Mouse (Mus musculus): ENCODE measurements around the gene Cacna1c. TPM values are rescaled to one million over a fixed set of nuclear protein-coding genes. Genes with fewer than 3 reads are reported as not detected.

Cacna1c gene
- polyA plus RNA-seq, 1 experiment = not detected

DNA sequence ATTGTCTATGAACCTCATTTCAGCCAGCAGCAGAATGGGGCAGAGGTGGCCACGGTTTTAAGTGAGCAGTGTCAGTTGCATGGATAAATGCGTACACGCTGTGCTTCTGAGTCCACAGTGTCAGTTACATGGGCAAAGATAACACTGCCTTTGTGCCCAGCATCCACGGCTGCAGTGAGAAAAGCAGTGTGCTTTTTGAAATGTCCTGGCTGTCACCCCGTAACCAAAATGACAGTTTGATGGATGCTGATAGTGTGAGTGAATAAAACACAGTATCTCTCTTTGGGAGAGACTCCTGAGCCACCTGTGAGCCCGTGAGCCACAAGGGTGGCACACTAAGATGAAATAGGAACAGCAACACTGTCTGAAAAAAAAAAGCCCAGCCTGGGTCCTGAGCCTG, 351.0 kb downstream of the Cacna1c start:
- no peak for TF ChIP-seq GATA1 (IDR thresholded peaks at IDR 0.05; ENCODE audit: low read length)

DNA sequence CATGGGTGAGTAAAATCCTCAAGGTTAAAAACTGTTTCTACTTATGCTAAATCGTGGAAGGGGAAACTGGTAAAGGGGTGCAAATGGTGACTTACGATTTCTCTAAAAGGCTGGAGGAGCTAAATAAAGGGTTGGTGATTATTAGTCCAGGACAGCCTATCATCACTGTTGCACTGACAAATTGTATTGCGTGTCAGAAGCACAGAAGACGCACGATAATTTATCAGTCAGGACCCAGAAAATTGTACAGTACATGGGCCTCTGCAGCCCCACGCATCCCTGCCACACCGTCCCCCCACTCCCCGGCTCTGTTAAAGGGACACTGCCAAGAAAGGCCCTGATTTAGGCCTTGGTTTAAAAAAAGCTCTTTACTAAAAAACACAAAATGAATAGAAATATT, 352.7 kb downstream of the Cacna1c start:
- TF ChIP-seq GATA1 (IDR thresholded peaks at IDR 0.05; ENCODE audit: low read length) = no peak

DNA sequence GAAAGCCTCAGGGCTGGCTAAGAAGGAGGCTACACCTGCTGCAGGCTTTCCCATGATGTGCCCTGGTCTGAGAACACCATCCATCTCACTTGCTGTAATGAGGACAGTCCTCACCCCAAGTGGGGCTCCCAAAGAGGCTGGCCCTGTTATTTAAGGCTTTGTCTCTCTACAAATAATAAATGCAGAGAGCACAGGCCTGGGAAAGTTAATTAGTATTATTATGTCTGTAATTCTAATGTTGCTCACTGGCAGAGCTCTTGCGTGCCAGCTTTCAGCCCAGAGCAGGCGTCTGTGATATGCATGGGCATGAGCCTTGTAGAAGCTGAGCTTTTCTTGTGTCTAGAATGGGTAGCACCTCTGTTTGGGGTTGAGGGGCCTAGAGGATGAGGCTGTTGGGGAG, 354.3 kb downstream of the Cacna1c start:
- TF ChIP-seq GATA1 (IDR thresholded peaks at IDR 0.05; ENCODE audit: low read length) = no peak

DNA sequence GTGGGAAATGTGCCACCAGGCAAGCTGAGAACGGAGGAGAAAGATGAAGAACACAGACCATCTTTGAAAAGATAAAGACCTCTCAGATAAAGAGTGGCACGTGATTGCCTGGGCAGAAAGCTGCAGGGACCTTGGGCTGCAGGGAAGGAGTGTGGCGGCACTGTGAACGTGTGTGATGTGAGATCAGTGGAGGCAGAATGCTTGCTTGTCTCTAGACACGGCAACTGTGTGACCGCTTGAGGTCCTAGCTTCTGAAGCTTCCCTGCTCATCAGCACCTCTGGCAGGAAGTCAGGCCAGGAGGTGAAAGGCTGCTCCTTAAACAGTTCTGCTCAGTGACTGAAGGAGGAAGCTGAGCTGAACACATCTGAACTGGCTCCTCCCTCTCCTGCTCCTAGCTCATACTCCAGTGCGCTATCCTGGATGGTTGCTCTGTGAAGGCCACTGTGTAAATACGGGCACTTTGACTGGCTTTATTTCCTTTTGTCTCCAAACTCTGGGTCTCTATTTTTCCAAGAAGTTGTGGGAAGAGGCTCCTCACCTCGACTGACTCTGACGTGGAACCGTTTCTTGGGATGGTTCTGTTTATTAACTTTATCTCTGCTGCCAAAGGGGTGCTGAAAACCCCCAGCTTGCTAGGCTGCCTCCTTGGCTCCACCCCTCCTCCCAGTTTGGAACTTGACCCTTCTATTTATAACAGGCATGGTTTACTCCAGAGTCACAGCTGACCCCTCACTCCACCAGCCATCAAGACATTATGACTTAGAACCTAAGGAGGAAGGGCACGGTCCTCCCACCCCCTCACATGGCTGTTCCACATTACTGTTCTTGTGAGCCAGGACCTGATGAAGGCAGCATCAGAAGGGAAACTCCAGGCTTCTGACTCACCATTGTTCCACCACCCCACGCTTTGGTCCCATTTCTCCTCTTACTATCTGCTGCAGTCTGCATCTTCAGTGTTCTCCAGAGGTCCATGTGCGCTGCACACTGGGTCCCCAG, 357.0 kb downstream of the Cacna1c start:
- TF ChIP-seq GATA1 (IDR thresholded peaks at IDR 0.05; ENCODE audit: low read length) = no peak

DNA sequence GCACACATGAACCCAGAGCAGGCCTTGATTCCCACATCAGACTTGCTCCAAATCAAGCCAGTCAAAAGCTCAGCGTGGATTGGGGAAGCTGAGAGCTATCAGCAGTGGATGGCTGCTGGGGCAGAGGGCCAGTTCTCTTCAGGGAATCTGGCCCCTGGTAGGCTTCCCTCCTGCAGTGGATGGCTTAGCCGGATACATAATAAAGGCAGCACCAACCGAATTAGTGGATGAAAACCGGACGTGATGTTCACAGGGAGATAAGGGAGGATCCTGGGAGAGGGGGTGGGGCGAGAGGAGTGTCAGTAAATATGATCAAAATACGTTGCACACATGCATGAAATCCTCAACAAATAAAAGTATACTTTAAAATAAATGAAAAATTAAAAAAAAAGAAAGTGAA, 359.5 kb downstream of the Cacna1c start:
- no peak for TF ChIP-seq GATA1 (IDR thresholded peaks at IDR 0.05; ENCODE audit: low read length)

DNA sequence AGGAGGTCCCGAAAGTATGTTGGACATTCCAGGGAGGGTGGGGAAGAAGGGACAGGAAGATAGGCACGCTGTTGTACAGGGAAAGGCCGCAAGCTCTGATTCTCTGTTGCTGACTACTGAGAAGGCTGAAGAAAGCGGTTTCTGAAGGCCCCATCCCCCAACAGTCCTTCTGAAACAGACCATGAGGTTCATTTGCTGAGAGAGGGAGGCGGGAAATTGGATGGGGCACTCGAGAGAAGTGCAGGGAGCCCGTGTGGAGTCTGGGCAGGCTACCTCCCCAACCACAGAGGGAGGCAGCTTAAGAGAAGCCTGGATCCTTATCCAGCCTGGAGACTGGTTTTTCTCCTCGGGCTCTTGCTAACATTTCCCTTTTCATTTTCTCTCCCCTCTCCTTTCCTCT, 362.2 kb downstream of the Cacna1c start:
- TF ChIP-seq GATA1 (IDR thresholded peaks at IDR 0.05; ENCODE audit: low read length) = no peak

DNA sequence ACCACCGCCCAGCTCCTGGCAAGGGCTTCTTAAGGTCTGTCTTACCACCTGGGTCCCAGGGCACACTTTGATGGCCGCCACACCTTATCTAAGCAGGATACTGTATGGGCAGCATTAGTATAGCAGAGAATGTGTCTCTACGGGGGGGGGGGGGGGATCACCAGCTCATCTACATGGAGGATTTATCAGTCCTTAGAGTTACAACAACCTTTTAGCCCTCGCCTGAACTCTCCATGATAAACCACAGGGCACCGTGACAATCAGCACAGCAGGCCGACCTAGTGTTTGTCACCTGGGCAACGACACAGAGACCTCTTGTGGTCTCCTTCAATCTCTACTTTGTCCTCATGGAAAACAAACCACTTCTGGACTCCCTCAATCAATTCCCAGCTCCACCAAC, 363.2 kb downstream of the Cacna1c start:
- no peak for TF ChIP-seq GATA1 (IDR thresholded peaks at IDR 0.05; ENCODE audit: low read length)

DNA sequence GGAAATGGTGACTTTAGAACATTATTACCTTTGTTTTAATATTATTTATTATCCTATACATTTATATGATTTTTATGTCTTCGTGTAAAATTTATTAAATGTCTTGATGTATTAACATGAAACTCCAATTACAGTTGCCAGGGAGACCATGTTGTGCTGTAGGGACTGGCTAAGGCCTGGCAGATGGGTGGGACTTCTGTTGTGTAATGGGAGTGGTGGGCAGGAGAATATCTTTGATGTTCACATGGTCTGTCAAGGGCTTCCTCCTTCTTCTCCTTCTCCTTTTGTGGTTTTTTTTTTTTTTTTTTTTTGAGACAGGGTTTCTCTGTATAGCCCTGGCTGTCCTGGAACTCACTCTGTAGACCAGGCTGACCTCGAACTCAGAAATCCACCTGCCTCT, 363.6 kb downstream of the Cacna1c start:
- no peak for TF ChIP-seq GATA1 (IDR thresholded peaks at IDR 0.05; ENCODE audit: low read length)

DNA sequence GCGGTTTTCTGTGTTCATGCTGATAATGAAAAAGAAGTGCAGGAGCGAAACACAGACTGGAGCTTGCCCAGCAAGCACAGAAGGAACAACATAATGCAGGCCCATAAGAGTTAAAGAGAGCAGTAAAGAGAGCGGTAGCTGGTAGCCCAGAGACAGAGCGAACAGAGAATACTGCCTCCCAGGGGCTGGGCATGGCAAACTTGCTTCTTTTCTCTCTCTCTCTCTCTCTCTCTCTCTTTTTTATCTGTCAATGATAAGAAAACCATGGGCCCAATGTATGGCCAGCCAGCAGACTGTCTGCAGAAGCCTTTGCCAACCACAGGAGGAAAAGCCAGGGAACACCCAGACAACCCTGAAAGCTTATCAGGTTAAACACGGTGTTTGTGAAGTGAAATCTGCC, 365.4 kb downstream of the Cacna1c start:
- TF ChIP-seq GATA1 (IDR thresholded peaks at IDR 0.05; ENCODE audit: low read length) = no peak

DNA sequence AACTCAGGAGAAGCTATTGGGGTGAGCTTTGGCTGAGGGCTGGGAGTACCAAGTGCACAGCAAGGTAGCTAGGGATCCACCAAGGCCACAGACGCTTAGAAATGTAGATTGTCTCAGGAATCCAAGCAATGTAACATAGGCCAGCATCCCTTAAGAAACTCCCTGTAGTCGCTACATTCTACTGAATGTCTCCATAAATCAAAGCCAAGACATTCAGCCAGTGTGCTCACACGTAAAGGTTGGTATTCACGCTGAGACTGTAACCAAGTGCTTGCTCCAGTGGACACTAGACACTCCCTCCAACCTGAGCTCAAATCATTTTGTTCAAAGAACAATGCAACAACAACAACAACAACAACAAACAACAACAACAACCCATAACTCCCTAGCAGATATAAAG, 368.0 kb downstream of the Cacna1c start:
- no peak for TF ChIP-seq GATA1 (IDR thresholded peaks at IDR 0.05; ENCODE audit: low read length)

DNA sequence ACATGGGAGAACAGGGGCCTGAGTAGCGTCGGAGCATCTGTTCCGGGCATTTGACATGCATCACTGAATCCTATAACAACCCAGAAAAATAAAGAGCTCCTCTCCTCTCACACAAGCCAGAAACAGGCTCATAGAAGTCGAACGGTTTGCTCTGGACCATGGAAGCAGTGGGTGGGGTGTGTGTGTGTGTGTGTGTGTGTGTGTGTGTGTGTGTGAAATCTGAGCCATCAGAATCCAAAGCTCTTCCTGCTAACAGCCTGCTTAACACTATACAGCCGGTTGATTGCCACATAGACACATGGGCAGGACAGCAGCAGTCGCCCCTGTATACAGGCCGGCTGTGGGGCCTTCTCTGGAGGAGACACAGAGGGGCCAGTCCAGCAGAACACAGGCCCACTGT, 368.7 kb downstream of the Cacna1c start:
- TF ChIP-seq GATA1 (IDR thresholded peaks at IDR 0.05; ENCODE audit: low read length) = no peak

DNA sequence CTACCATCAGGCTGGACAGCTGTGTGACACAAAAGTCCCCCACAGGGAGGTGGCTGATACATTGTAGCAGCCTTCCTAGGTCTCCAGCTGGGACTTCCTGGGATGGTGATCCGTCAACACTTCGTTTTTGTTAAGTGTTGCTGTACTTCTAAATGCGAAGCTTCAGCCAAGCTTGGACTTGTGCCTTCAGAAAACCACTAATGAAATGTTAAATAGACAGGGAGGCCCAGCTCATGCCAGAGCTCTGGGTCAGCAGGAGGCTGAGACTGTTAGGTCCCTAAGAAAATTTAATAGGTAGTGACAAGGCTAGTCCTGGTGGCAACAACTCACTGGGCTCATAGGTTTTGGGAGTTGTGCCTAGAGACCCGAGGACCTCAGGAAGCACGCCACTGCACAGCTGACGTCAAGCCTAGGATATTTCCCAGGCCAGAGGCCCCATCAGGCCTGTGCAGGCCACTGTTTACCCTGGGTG, 370.8 kb downstream of the Cacna1c start:
- TF ChIP-seq GATA1 (IDR thresholded peaks at IDR 0.05; ENCODE audit: low read length) = no peak

DNA sequence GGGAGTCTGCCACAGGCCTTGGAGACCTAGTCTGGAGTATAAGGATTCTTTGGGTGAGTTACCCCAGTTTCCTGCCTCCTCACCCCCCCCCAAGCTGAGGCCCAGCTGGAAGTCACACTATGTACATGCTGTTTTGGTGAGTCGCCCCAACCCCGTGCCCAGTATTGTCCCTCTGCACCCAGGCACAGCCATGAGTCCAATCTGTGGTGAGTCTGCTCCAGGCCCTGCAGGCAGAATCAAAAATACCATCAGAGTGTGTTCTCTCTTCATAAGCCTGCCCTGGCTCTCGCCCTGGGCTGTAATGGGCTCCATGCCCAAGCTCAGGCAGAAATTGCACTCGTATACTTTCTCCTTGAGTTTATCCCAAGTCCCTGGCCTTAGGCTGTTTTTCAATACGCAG, 374.7 kb downstream of the Cacna1c start:
- TF ChIP-seq GATA1 (IDR thresholded peaks at IDR 0.05; ENCODE audit: low read length) = no peak

DNA sequence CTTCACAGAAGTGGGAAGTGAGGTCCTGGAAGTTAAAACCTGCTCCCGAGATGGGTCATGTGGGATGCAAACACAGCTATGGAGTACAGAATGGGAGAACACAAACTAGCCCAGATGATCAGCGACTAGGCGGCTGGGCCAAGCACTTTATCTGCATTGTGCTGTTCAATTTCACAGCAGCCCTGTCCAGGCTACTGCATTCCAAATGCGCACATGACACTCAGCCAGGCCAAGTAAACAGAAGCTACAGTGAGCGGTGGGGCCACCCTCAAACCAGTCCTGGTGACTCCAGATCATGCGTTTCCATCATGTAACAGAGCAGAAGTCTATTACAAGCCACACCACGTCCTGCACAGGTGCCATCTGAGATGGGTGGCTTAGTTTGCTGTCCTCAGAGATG, 376.6 kb downstream of the Cacna1c start:
- TF ChIP-seq GATA1 (IDR thresholded peaks at IDR 0.05; ENCODE audit: low read length) = no peak

DNA sequence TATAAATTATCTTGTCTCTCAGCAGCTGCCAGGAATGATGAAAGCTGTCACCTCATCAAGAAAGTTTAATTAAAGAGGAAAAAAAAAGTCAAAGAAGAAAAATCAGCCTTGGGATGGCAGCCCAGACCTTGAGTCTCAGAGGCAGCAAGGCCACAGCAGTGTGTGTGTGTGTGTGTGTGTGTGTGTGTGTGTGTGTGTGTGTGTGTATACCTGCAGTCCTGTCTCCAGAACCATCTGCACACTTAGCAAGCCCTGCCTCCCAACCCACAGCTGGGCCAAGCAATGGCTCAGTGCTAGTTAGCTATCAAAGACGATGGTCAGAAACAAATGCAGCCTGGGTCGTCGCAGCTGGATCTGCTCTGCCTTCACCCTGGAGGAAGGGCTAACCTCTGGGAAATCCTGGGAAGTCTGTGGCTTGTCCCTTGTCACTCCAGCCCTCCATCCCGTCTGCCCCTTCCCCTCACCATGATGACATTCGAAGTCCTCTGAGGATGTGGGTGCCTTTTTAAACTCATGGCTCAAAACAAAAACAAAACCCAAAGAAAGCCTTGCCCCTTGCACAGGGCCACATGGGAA, 378.2 kb downstream of the Cacna1c start:
- TF ChIP-seq GATA1 (IDR thresholded peaks at IDR 0.05; ENCODE audit: low read length) = no peak

DNA sequence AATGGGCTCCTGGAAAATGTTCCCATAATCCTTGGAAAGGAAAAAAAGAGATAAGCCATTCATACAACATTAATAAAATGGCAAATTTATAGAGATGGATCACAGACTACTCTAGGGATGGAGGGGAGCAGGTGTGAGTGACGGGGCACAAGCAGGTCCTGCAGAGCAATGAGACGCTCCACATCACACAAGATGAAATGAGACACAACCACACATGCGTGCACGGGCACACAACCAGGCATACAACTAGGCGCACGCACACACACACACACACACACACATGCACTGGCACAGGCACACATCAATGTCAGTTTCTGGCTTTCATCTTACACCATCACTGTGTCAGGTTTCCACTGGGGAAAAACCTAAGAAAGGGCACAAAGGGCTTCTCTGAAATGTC, 380.0 kb downstream of the Cacna1c start:
- TF ChIP-seq GATA1 (IDR thresholded peaks at IDR 0.05; ENCODE audit: low read length) = no peak

DNA sequence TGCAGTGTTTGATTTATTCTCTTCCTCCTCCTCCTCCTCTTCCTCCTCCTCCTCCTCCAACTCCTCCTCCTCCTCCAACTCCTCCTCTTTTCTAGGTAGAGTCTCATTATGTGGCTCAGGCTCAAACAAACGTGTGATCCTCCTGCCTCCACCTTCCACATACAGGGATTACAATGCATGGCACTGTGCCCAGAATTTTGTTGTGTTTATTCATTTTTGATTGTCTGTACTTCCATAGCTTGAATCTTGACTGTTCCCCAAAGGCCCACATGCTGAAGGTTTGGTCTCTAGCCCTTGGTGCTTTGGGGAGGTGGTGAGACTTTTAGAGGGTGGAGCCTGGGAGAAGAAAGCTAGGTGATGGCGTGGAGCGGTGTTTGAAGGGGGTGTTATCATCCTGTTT, 383.7 kb downstream of the Cacna1c start:
- TF ChIP-seq GATA1 (IDR thresholded peaks at IDR 0.05; ENCODE audit: low read length) = no peak

Measured in G1E-ER4 (cell line).